Mouse (Mus musculus) neural tube, embryonic 11.5 days (tissue): ENCODE results near the gene Ndrg3. TPM values are rescaled to one million over a fixed set of nuclear protein-coding genes. Genes with fewer than 3 reads are reported as not detected.
"Not testable (repeated sequence)": the region's sequence is repeated elsewhere in the genome, so short reads cannot be mapped to it uniquely, and the experiment has no call there.

ENCODE experiments used
- ATAC-seq: fragments of 200-750 bp; cut with Nextera tagmentation; 2 replicates; pipeline ENCODE4 v1.8.0; 2017; ENCODE audit warnings: moderate number of reproducible peaks, mild to moderate bottlenecking, moderate TSS enrichment, moderate library complexity; ENCODE audit not compliant: insufficient read depth, low FRiP score, low TSS enrichment
- DNase-seq: peaks from one replicate; pipeline ENCODE4 v3.0.0-alpha.2; 2015; ENCODE audit warnings: low spot score
- H3K27ac ChIP-seq: fragments of 300-500 bp; sonication (generic); 2 replicates; pipeline ENCODE4 v1.5.1; 2014; ENCODE audit warnings: low read depth, mild to moderate bottlenecking, low read length
- H3K27me3 ChIP-seq: fragments of 300-500 bp; sonication (generic); 2 replicates; pipeline ENCODE4 v1.6.1; 2014; ENCODE audit warnings: mild to moderate bottlenecking, low read length, mixed read lengths; ENCODE audit not compliant: control insufficient read depth, insufficient read depth
- H3K36me3 ChIP-seq: fragments of 300-500 bp; sonication (generic); 2 replicates; pipeline ENCODE4 v1.6.1; 2014; ENCODE audit warnings: mild to moderate bottlenecking, low read length, moderate library complexity, mixed read lengths; ENCODE audit not compliant: control insufficient read depth, insufficient read depth
- H3K4me1 ChIP-seq: fragments of 300-500 bp; sonication (generic); 2 replicates; pipeline ENCODE4 v1.6.1; 2014; ENCODE audit warnings: low read length, mixed read lengths; ENCODE audit not compliant: control insufficient read depth, insufficient read depth
- H3K4me2 ChIP-seq: fragments of 300-500 bp; sonication (generic); 2 replicates; pipeline ENCODE4 v1.6.1; 2014; ENCODE audit warnings: low read depth, mild to moderate bottlenecking, moderate library complexity
- H3K4me3 ChIP-seq: fragments of 300-500 bp; sonication (generic); 2 replicates; pipeline ENCODE4 v1.5.1; 2014; ENCODE audit warnings: low read depth, low read length
- H3K9ac ChIP-seq: fragments of 300-500 bp; sonication (generic); 2 replicates; pipeline ENCODE4 v1.6.1; 2014; ENCODE audit warnings: mild to moderate bottlenecking, low read length
- H3K9me3 ChIP-seq: fragments of 300-500 bp; sonication (generic); 2 replicates; pipeline ENCODE4 v1.6.1; 2016; ENCODE audit warnings: low read length; ENCODE audit not compliant: control insufficient read depth
- WGBS: fragments of 180-500 bp; shearing (Covaris S2); extraction: QIAGEN DNeasy Blood & Tissue Kit; methylation state at CpG from one replicate; pipeline ENCODE4 v1.1.7; 2014; 5-methylcytosine and 5-hydroxymethylcytosine counted together
- polyA plus RNA-seq: library from polyadenylated mRNA; unstranded; fragments of >200 nt; fragmentation: Nextera tagmentation; extraction: Ambion mirVana; gene quantifications from 2 replicates; pipeline ENCODE4 v1.2.1, GENCODE M21; 2014

Gene Ndrg3
- polyA plus RNA-seq, 1 experiment from 2014 or later, result 58.9 TPM

GRCm38 (mm10) chr2:156905931-156906330 lies 85.9 kb downstream of the Ndrg3 start:
- H3K9ac ChIP-seq, H3K27ac ChIP-seq, H3K4me1 ChIP-seq, H3K4me2 ChIP-seq, H3K36me3 ChIP-seq, H3K27me3 ChIP-seq, H3K9me3 ChIP-seq, H3K4me3 ChIP-seq, ATAC-seq, DNase-seq: not testable (repeated sequence)
- 23% methylated on average over 4 of the region's 4 CpGs for WGBS

DNA sequence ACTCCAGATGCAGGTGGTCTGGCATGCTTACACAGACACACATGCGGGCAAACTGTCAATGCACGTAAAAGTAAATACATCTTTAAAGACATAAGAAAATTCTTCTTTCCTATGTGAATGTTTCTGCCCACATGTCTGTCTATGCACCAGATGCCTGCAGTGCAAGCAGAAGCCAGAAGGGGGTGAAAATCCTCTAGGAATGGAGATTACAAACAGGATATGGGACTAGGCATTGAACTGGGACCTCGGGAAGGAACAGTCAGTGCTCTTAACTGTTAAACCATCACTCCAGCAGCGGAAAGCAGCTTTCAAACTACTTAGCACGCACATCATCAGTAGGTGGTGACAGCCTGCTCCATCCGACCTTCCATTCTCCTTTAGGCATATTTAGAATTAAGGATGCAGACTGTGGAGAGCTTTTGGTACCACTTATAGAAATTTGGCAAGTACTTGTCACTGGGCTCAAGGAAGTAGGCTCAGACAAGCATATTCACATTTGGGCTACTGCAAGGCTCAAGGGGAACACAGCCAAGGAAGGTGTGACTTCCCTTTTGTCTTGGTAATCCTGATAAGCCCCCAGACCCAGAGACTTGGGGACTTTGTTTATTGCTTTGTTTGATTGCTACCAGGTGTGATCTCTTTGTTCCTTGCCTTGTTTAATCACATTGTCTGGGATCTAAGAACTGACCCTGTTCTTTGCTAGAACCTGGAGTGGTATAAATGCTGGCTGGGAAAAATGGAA lies 86.7 kb downstream of the Ndrg3 start:
- Histone ChIP-seq H3K4me2 (no peak overlapping the region), H3K9me3 (no peaks in the 10 kb centered on the region), H3K4me1 (no peaks in the 10 kb centered on the region), H3K36me3 (no peaks in the 10 kb centered on the region), H3K4me3 (no peak overlapping the region), H3K27me3 (no peaks in the 10 kb centered on the region), H3K27ac (no peak overlapping the region), H3K9ac (no peak overlapping the region)
- DNase-seq (peak; percentile 48), ATAC-seq (no peak)
- WGBS, result 19% methylated on average over 6 of the region's 6 CpGs

GRCm38 (mm10) chr2:156903367-156903766 lies 88.5 kb downstream of the Ndrg3 start:
- ATAC-seq (no peak), DNase-seq (no peak)
- no peaks in the 10 kb centered on the region for H3K27me3 ChIP-seq
- H3K4me3 ChIP-seq, result no peak overlapping the region
- no peak overlapping the region for H3K27ac ChIP-seq
- no peaks in the 10 kb centered on the region for H3K9me3 ChIP-seq
- no peak overlapping the region for H3K4me2 ChIP-seq
- H3K9ac ChIP-seq, result no peak overlapping the region
- H3K4me1 ChIP-seq, result no peaks in the 10 kb centered on the region
- H3K36me3 ChIP-seq, result no peaks in the 10 kb centered on the region
- WGBS, result 29% methylated on average over 2 of the region's 2 CpGs

GRCm38 (mm10) chr2:156902411-156902810 lies 89.4 kb downstream of the Ndrg3 start:
- not testable (repeated sequence) for H3K4me2 ChIP-seq, H3K9me3 ChIP-seq, H3K9ac ChIP-seq, H3K4me1 ChIP-seq, ATAC-seq, H3K36me3 ChIP-seq, H3K4me3 ChIP-seq, DNase-seq, H3K27ac ChIP-seq, H3K27me3 ChIP-seq
- 86% methylated on average over 3 of the region's 4 CpGs for WGBS

- H3K36me3 ChIP-seq, result no peaks in the 10 kb centered on the region
- no peak overlapping the region for H3K9ac ChIP-seq
- no peak overlapping the region for H3K4me3 ChIP-seq
- H3K27ac ChIP-seq, result no peak overlapping the region
- ATAC-seq (no peak), DNase-seq (no peak)
- no peaks in the 10 kb centered on the region for H3K9me3 ChIP-seq
- 84% methylated on average over 6 of the region's 6 CpGs for WGBS
- H3K4me1 ChIP-seq, result no peaks in the 10 kb centered on the region
- H3K27me3 ChIP-seq, result no peaks in the 10 kb centered on the region
- H3K4me2 ChIP-seq, result no peak overlapping the region
These were observed 90.0 kb downstream of the Ndrg3 start for GRCm38 (mm10) chr2:156901883-156902282.

DNA sequence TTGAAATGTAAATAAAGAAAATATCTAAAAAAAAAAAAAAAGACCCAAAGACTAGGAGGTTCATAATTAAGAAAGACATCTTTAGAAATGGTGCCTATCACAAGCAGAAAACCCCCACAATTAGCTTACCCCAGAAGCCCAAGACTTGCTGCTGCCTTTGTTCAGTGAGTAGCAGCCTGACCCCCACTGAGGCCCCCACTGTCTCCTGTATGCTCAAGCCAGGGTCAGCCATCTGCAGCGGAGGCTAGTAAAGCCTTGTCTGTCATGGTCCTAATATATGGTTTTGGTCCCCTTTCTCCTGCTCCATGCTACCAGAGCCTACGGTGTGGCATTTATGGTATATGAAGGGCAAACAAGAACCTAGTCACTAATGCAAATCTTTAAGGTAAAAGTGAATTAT lies 90.5 kb downstream of the Ndrg3 start:
- Histone ChIP-seq H3K27me3 (no peaks in the 10 kb centered on the region), H3K27ac (no peak overlapping the region), H3K9me3 (no peaks in the 10 kb centered on the region), H3K9ac (no peak overlapping the region), H3K4me1 (no peaks in the 10 kb centered on the region), H3K4me2 (no peak overlapping the region), H3K36me3 (no peaks in the 10 kb centered on the region), H3K4me3 (no peak overlapping the region)
- DNase-seq, result no peak
- WGBS, result 72% methylated on average over 2 of the region's 2 CpGs
- no peak for ATAC-seq

DNA sequence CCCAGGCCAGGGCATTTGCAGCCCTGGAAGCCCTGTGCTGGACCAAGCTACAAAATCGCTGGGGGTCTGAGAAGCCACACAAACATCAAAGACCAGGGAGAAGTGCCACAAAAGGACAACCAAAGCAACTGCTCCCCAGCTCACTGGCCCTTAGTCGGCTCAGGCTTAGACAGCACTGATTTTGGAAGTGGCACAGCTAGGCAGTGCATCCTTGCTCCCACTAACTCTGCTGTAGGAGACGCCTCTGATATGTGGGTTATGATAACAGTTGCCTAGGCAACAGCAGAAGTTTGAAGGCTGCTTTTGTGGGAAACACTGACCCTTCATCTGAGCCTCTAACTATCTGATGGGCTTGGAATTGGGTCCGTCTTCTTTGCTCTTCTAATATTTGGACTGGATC lies 92.7 kb downstream of the Ndrg3 start:
- Histone ChIP-seq H3K4me1 (no peaks in the 10 kb centered on the region), H3K9me3 (no peaks in the 10 kb centered on the region), H3K27me3 (no peaks in the 10 kb centered on the region), H3K27ac (no peak overlapping the region), H3K36me3 (no peaks in the 10 kb centered on the region), H3K4me3 (no peak overlapping the region), H3K4me2 (no peak overlapping the region), H3K9ac (no peak overlapping the region)
- WGBS, result 70% methylated on average over 4 of the region's 4 CpGs
- DNase-seq (no peak), ATAC-seq (no peak)

GRCm38 (mm10) chr2:156898374-156898773 lies 93.5 kb downstream of the Ndrg3 start:
- H3K4me2 ChIP-seq, result no peak overlapping the region
- DNase-seq, result no peak
- no peak overlapping the region for H3K27ac ChIP-seq
- no peaks in the 10 kb centered on the region for H3K36me3 ChIP-seq
- ATAC-seq, result no peak
- no peak overlapping the region for H3K9ac ChIP-seq
- no peaks in the 10 kb centered on the region for H3K4me1 ChIP-seq
- H3K27me3 ChIP-seq, result no peaks in the 10 kb centered on the region
- WGBS, result 73% methylated on average over 4 of the region's 4 CpGs
- H3K4me3 ChIP-seq, result no peak overlapping the region
- H3K9me3 ChIP-seq, result no peaks in the 10 kb centered on the region

GRCm38 (mm10) chr2:156897034-156897433 lies 94.8 kb downstream of the Ndrg3 start:
- no peak overlapping the region for H3K4me3 ChIP-seq
- H3K36me3 ChIP-seq, result no peaks in the 10 kb centered on the region
- 87% methylated on average over 9 of the region's 9 CpGs for WGBS
- no peak overlapping the region for H3K4me2 ChIP-seq
- DNase-seq, result no peak
- no peak overlapping the region for H3K9ac ChIP-seq
- no peaks in the 10 kb centered on the region for H3K27me3 ChIP-seq
- no peaks in the 10 kb centered on the region for H3K9me3 ChIP-seq
- no peaks in the 10 kb centered on the region; the same call in 1 of the 2 replicates for H3K4me1 ChIP-seq
- no peak overlapping the region for H3K27ac ChIP-seq
- ATAC-seq, result no peak
